Mouse (Mus musculus) intestine, embryonic 16.5 days (tissue): Measurements from ENCODE around the gene Fam114a2. TPM values are rescaled to one million over a fixed set of nuclear protein-coding genes. Genes with fewer than 3 reads are reported as not detected.

Experiments
- ATAC-seq: fragments of 200-750 bp; cut with Nextera tagmentation; 2 replicates; pipeline ENCODE4 v1.8.0; 2017; ENCODE audit warnings: moderate TSS enrichment, moderate library complexity
- H3K27ac ChIP-seq: fragments of 300-500 bp; sonication (generic); 2 replicates; pipeline ENCODE4 v1.5.1; 2014; ENCODE audit warnings: mild to moderate bottlenecking, low read length
- H3K27me3 ChIP-seq: fragments of 300-500 bp; sonication (generic); replicated peaks from 2 replicates; pipeline ENCODE4 v1.6.1; 2014; ENCODE audit warnings: low read length, control low read depth, mixed read lengths; ENCODE audit not compliant: control insufficient read depth, insufficient read depth
- H3K36me3 ChIP-seq: fragments of 300-500 bp; sonication (generic); 2 replicates; pipeline ENCODE4 v1.6.1; 2014; ENCODE audit warnings: low read length, control low read depth; ENCODE audit not compliant: control insufficient read depth, insufficient read depth
- H3K4me1 ChIP-seq: fragments of 300-500 bp; sonication (generic); 2 replicates; pipeline ENCODE4 v1.6.1; 2014; ENCODE audit warnings: low read length, control low read depth, mixed read lengths; ENCODE audit not compliant: control insufficient read depth, insufficient read depth
- H3K4me2 ChIP-seq: fragments of 300-500 bp; sonication (generic); 2 replicates; pipeline ENCODE4 v1.6.1; 2014; ENCODE audit warnings: low read depth, low read length, control low read depth
- H3K4me3 ChIP-seq: fragments of 300-500 bp; sonication (generic); 2 replicates; pipeline ENCODE4 v1.5.1; 2014; ENCODE audit warnings: mild to moderate bottlenecking, low read length
- H3K9ac ChIP-seq: fragments of 300-500 bp; sonication (generic); 2 replicates; pipeline ENCODE4 v1.6.1; 2014; ENCODE audit warnings: low read depth, low read length
- H3K9me3 ChIP-seq: fragments of 300-500 bp; sonication (generic); 2 replicates; pipeline ENCODE4 v1.6.1; 2016; ENCODE audit warnings: low read length, control low read depth; ENCODE audit not compliant: control insufficient read depth
- WGBS: fragments of 180-500 bp; shearing (Covaris S2); extraction: QIAGEN DNeasy Blood & Tissue Kit; methylation state at CpG from one replicate; pipeline ENCODE4 v1.1.7; 2014; 5-methylcytosine and 5-hydroxymethylcytosine counted together
- polyA plus RNA-seq: library from polyadenylated mRNA; unstranded; fragments of >200 nt; fragmentation: Nextera tagmentation; extraction: Ambion mirVana; gene quantifications from 2 replicates; pipeline ENCODE4 v1.2.1, GENCODE M21; 2015

Gene Fam114a2
- polyA plus RNA-seq, 1 experiment from 2014 or later, result 90.5 TPM

- H3K4me3 ChIP-seq, result no peak overlapping the region
- H3K4me2 ChIP-seq, result no peak overlapping the region
- no peak for ATAC-seq
- WGBS, result 56% methylated on average over 23 of the region's 23 CpGs
- no peaks in the 10 kb centered on the region for H3K36me3 ChIP-seq
- no peaks in the 10 kb centered on the region for H3K4me1 ChIP-seq
- H3K27ac ChIP-seq, result no peak overlapping the region
- no peaks in the 10 kb centered on the region for H3K27me3 ChIP-seq
- no peak overlapping the region for H3K9ac ChIP-seq
- H3K9me3 ChIP-seq, result no peaks in the 10 kb centered on the region
Observed at GRCm38 (mm10) chr11:57467159-57468110, 51.0 kb downstream of the Fam114a2 start.

GRCm38 (mm10) chr11:57465844-57466243 lies 52.6 kb downstream of the Fam114a2 start:
- no peak for ATAC-seq
- H3K36me3 ChIP-seq, result no peaks in the 10 kb centered on the region
- H3K27me3 ChIP-seq, result no peaks in the 10 kb centered on the region
- H3K9me3 ChIP-seq, result no peaks in the 10 kb centered on the region
- H3K4me3 ChIP-seq, result no peak overlapping the region
- 80% methylated on average over 3 of the region's 3 CpGs for WGBS
- no peak overlapping the region for H3K4me2 ChIP-seq
- no peaks in the 10 kb centered on the region for H3K4me1 ChIP-seq
- H3K27ac ChIP-seq, result no peak overlapping the region
- H3K9ac ChIP-seq, result no peak overlapping the region

- H3K9ac ChIP-seq, result no peak overlapping the region
- H3K9me3 ChIP-seq, result no peaks in the 10 kb centered on the region
- no peaks in the 10 kb centered on the region for H3K4me1 ChIP-seq
- no peaks in the 10 kb centered on the region for H3K36me3 ChIP-seq
- no peaks in the 10 kb centered on the region for H3K27me3 ChIP-seq
- H3K27ac ChIP-seq, result no peak overlapping the region
- 41% methylated on average over 8 of the region's 8 CpGs for WGBS
- no peak overlapping the region for H3K4me2 ChIP-seq
- ATAC-seq, result peak; percentile 48; the same call in 1 of the 2 replicates
- no peak overlapping the region for H3K4me3 ChIP-seq
Observed at GRCm38 (mm10) chr11:57465025-57465424, 53.4 kb downstream of the Fam114a2 start.

- Histone ChIP-seq H3K4me2 (no peak overlapping the region), H3K36me3 (no peaks in the 10 kb centered on the region), H3K27ac (no peak overlapping the region), H3K4me1 (no peaks in the 10 kb centered on the region), H3K4me3 (no peak overlapping the region), H3K9me3 (no peaks in the 10 kb centered on the region), H3K9ac (no peak overlapping the region), H3K27me3 (no peaks in the 10 kb centered on the region)
- no peak for ATAC-seq
- WGBS, result 56% methylated on average over 6 of the region's 6 CpGs
Observed at GRCm38 (mm10) chr11:57459759-57460158, 58.7 kb downstream of the Fam114a2 start.

- peak; percentile 42; the same call in 1 of the 2 replicates for ATAC-seq
- Histone ChIP-seq H3K9me3 (no peaks in the 10 kb centered on the region), H3K27me3 (no peaks in the 10 kb centered on the region), H3K4me3 (no peak overlapping the region), H3K36me3 (no peaks in the 10 kb centered on the region), H3K9ac (no peak overlapping the region), H3K4me2 (no peak overlapping the region), H3K27ac (no peak overlapping the region), H3K4me1 (no peaks in the 10 kb centered on the region)
- 35% methylated on average over 5 of the region's 5 CpGs for WGBS
Observed at GRCm38 (mm10) chr11:57454421-57454820, 64.0 kb downstream of the Fam114a2 start.

- Histone ChIP-seq H3K4me1 (no peaks in the 10 kb centered on the region), H3K9me3 (no peaks in the 10 kb centered on the region), H3K4me2 (no peak overlapping the region), H3K27me3 (no peaks in the 10 kb centered on the region), H3K9ac (no peak overlapping the region), H3K4me3 (no peak overlapping the region), H3K36me3 (no peaks in the 10 kb centered on the region), H3K27ac (no peak overlapping the region)
- no peak for ATAC-seq
- 47% methylated on average over 6 of the region's 6 CpGs for WGBS
Observed at GRCm38 (mm10) chr11:57445237-57445962, 73.0 kb downstream of the Fam114a2 start.

GRCm38 (mm10) chr11:57434153-57434552 lies 84.3 kb downstream of the Fam114a2 start:
- ATAC-seq, result no peak
- H3K27me3 ChIP-seq, result no peaks in the 10 kb centered on the region
- H3K27ac ChIP-seq, result no peak overlapping the region
- no peaks in the 10 kb centered on the region for H3K9me3 ChIP-seq
- no peak overlapping the region for H3K9ac ChIP-seq
- H3K4me2 ChIP-seq, result no peak overlapping the region
- H3K4me1 ChIP-seq, result no peaks in the 10 kb centered on the region
- 13% methylated on average over 1 of the region's 1 CpGs for WGBS
- H3K4me3 ChIP-seq, result no peak overlapping the region
- H3K36me3 ChIP-seq, result no peaks in the 10 kb centered on the region

Other genes with a start within 250 kb of the Fam114a2 start
- gene Mfap3, start within 50 bp of the Fam114a2 start, polyA plus RNA-seq, result 36.1 and 37.6 TPM in 2 replicates
- 16.9 and 17.8 TPM in 2 replicates for gene Galnt10, start 126.8 kb upstream of the Fam114a2 start, polyA plus RNA-seq